In genomic region chr2:17702481-17703169, GRCm38 (mm10) we compare ENCODE assay signal across 10 mouse cellular contexts. TPM values are rescaled to one million over a fixed set of nuclear protein-coding genes. Genes with fewer than 3 reads are reported as not detected.
A peak's percentile ranks its signal among the peaks of the same experiment; 100 is the strongest.
DNase-seq lines count a peak whose midpoint lies in the region; ATAC-seq and TF ChIP-seq lines count a peak whose summit lies in the region.
"Had no signal": no experiment of that assay in that cellular context is flagged by ENCODE, and none has a peak within 500 bp of the region (broad histone marks: within the 10 kb centered on the region; RNA-seq: fewer than 3 reads in every experiment).

No protein-coding gene starts in this region.

- ATAC-seq in forebrain, embryonic 14.5 days, result peak; percentile 51
- ATAC-seq in limb, embryonic 12.5 days (ENCODE audit: insufficient number of reproducible peaks, insufficient read depth, low FRiP score, low TSS enrichment, low read depth), result 0 out of 2 replicates have a peak, but pooled peaks have one; percentile 18

- H3K9ac ChIP-seq in forebrain, embryonic 14.5 days (ENCODE audit: low read length), result no peak overlapping the region
- H3K9ac ChIP-seq in limb, embryonic 12.5 days (replicated peaks), result no peak overlapping the region

- WGBS in forebrain, embryonic 14.5 days, result 54% methylated on average over 7 of the region's 7 CpGs
- 55% methylated on average over 7 of the region's 7 CpGs for WGBS in limb, embryonic 12.5 days

- peaks cover 7% of the 10 kb centered on the region; the same call in 1 of the 2 replicates for H3K4me1 ChIP-seq in forebrain, embryonic 14.5 days (ENCODE audit: control insufficient read depth, insufficient read depth, low read length)
- peaks cover 13% of the 10 kb centered on the region for H3K4me1 ChIP-seq in limb, embryonic 12.5 days (replicated peaks)

- peak overlapping the region; percentile 88 for H3K27ac ChIP-seq in layer of hippocampus, adult 2 months
- H3K27ac ChIP-seq in forebrain, embryonic 14.5 days (ENCODE audit: low read depth, low read length), result peak overlapping the region; percentile 27; the same call in 1 of the 2 replicates
- H3K27ac ChIP-seq in limb, embryonic 12.5 days, result no peak overlapping the region

- H3K4me2 ChIP-seq in forebrain, embryonic 14.5 days (ENCODE audit: low read length), result no peak overlapping the region
- no peak overlapping the region for H3K4me2 ChIP-seq in limb, embryonic 12.5 days

- no peak for DNase-seq in layer of hippocampus, adult 2 months (ENCODE audit: low spot score in 2 of 2)
- DNase-seq in layer of hippocampus, adult 11-12 months (ENCODE audit: low spot score), result no peak
- DNase-seq in forebrain, embryonic 14.5 days (ENCODE audit: low spot score), result no peak
- DNase-seq in thymus, postnatal 14 days, result peak; percentile 61
- DNase-seq in adrenal gland, postnatal 36 days, result no peak
- no peak for DNase-seq in kidney, adult 9 months
- DNase-seq in layer of hippocampus, adult 8-10 months (ENCODE audit: low spot score in 2 of 2), result no peak
- DNase-seq: kidney, adult 18-20 months; lung, postnatal 10 days had no signal

- H3K36me3 ChIP-seq in forebrain, embryonic 14.5 days (ENCODE audit: control insufficient read depth, insufficient read depth, low read length), result no peaks in the 10 kb centered on the region
- H3K36me3 ChIP-seq in limb, embryonic 12.5 days, result no peaks in the 10 kb centered on the region

- H3K9me3 ChIP-seq in forebrain, embryonic 14.5 days (replicated peaks; ENCODE audit: control insufficient read depth, low read length), result no peaks in the 10 kb centered on the region
- no peaks in the 10 kb centered on the region for H3K9me3 ChIP-seq in limb, embryonic 12.5 days

- no peak for TF ChIP-seq CTCF in layer of hippocampus, adult 2 months (conservative IDR thresholded peaks at IDR 0.05)

- H3K4me3 ChIP-seq in layer of hippocampus, adult 2 months, result no peak overlapping the region
- H3K4me3 ChIP-seq in forebrain, embryonic 14.5 days (ENCODE audit: low read depth, low read length), result no peak overlapping the region
- H3K4me3 ChIP-seq in limb, embryonic 12.5 days (replicated peaks), result no peak overlapping the region

- no peaks in the 10 kb centered on the region for H3K27me3 ChIP-seq in forebrain, embryonic 14.5 days (replicated peaks; ENCODE audit: control insufficient read depth, insufficient read depth, low read length)
- H3K27me3 ChIP-seq in limb, embryonic 12.5 days, result no peaks in the 10 kb centered on the region

RNA-seq across cellular contexts. Expression of gene Nebl, which starts 28.6 kb away (rescaled TPM):
- 100 to 1,000 TPM; 148 to 159 TPM for total RNA-seq in layer of hippocampus, adult 2 months (2021)
- 3.5 and 5.8 TPM in 2 replicates for polyA plus RNA-seq in forebrain, embryonic 14.5 days (2014; fragmentation: Nextera tagmentation; extraction: Ambion mirVana)
- 10.4 and 11.7 TPM in 2 replicates for polyA plus RNA-seq in limb, embryonic 12.5 days (2016; fragmentation: Nextera tagmentation; extraction: Ambion mirVana)
- 1 to 10 TPM; 8.2 to 8.5 TPM for total RNA-seq in adrenal gland, postnatal 36 days (2021)
- 100 to 1,000 TPM; 128 to 142 (median 137) TPM for total RNA-seq in layer of hippocampus, adult 8-10 months (2022)

Comparison
In these comparisons a context has a peak if more than half of its experiments do, and no peak if none do; other contexts are left out.
1. RNA of gene Nebl, which starts 28.6 kb away (total RNA-seq): 148 to 159 TPM in layer of hippocampus, adult 2 months and 128 to 142 TPM in layer of hippocampus, adult 8-10 months; 8.2 to 8.5 TPM in adrenal gland, postnatal 36 days; every median in the first group is over 10 times any median in the second.